Mouse (Mus musculus) olfactory bulb, adult 2 months (tissue): ENCODE data around the gene Krtap5-3.

ENCODE experiments used
- CTCF ChIP-seq: fragments of 200-500 bp; IDR thresholded peaks from 2 replicates; pipeline ENCODE4 v1.5.1; 2012; ENCODE audit warnings: low read depth, mild to moderate bottlenecking, low read length, moderate library complexity; ENCODE audit not compliant: insufficient read depth
- POLR2A ChIP-seq: fragments of 200-500 bp; IDR thresholded peaks from 2 replicates; pipeline ENCODE4 v1.6.1; 2012; ENCODE audit warnings: mild to moderate bottlenecking, low read depth, low read length, moderate library complexity; ENCODE audit not compliant: insufficient read depth

DNA sequence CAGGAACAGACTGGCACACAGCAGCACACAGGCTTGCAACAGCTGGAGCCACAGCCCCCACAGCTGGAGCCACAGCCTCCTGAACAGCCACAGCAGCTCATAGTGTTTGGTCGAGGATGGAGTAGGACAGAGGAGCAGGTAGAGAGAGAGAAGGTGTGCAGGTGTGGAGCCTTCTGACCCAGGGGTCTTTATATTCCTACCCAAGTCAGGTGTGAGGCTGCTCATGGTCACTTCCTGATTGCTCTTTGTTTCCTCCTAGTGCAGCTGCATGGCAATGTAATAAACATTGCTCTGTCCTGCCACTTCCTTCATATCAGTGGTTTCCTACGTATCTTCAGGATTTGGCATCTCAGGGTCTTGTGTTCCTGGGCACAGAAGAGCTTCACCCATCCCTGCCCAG is 10.9 kb upstream of the Krtap5-3 start, which contains the start of gene Gm10153:
- TF ChIP-seq POLR2A (no peak), CTCF (no peak)
